Mouse (Mus musculus): Measurements from ENCODE around the gene Zfp467. TPM values are rescaled to one million over a fixed set of nuclear protein-coding genes. Genes with fewer than 3 reads are reported as not detected.

Zfp467 gene
- polyA plus RNA-seq, 1 experiment = 1.7 TPM

DNA sequence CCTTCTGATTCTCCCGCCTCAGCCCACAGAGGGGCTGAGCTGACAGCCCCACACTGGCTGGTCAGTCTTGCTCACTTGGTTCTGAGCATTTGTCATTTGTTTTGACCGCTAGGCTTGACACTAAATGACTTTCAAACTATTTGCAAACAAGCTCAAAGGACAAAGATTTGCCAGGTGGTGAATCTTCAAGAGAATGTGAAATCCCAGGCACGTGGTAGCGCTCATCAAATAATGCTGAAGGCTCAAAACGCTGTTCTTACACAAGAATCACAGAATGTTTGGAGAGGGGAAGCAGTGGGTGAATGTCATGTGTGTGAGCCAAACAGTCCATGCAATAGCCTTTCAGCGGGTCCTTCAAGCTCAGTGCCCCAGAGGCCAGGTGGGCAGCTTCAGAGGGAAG lies 11.0 kb downstream of the Zfp467 start:
- TF ChIP-seq SRF (IDR thresholded peaks at IDR 0.05; ENCODE audit: control insufficient read depth, insufficient read length, low read depth) = no peak
- TF ChIP-seq MYOG (IDR thresholded peaks at IDR 0.05; ENCODE audit: control insufficient read depth in 1 of 3, insufficient read depth in 1 of 3, insufficient read length in 2 of 3, low read depth in 2 of 3) = no peak
- TF ChIP-seq TCF12 (IDR thresholded peaks at IDR 0.05; ENCODE audit: insufficient read depth, poor library complexity, severe bottlenecking) = no peak
- no peak for TF ChIP-seq E2F4 (IDR thresholded peaks at IDR 0.05; ENCODE audit: insufficient read depth)
- TF ChIP-seq CEBPB (IDR thresholded peaks at IDR 0.05; ENCODE audit: insufficient read depth, poor library complexity, severe bottlenecking) = no peak
- no peak for TF ChIP-seq POLR2A (IDR thresholded peaks at IDR 0.05; ENCODE audit: insufficient read length, low read depth)
- no peak for TF ChIP-seq REST (IDR thresholded peaks at IDR 0.05; ENCODE audit: insufficient read depth, insufficient read length)

DNA sequence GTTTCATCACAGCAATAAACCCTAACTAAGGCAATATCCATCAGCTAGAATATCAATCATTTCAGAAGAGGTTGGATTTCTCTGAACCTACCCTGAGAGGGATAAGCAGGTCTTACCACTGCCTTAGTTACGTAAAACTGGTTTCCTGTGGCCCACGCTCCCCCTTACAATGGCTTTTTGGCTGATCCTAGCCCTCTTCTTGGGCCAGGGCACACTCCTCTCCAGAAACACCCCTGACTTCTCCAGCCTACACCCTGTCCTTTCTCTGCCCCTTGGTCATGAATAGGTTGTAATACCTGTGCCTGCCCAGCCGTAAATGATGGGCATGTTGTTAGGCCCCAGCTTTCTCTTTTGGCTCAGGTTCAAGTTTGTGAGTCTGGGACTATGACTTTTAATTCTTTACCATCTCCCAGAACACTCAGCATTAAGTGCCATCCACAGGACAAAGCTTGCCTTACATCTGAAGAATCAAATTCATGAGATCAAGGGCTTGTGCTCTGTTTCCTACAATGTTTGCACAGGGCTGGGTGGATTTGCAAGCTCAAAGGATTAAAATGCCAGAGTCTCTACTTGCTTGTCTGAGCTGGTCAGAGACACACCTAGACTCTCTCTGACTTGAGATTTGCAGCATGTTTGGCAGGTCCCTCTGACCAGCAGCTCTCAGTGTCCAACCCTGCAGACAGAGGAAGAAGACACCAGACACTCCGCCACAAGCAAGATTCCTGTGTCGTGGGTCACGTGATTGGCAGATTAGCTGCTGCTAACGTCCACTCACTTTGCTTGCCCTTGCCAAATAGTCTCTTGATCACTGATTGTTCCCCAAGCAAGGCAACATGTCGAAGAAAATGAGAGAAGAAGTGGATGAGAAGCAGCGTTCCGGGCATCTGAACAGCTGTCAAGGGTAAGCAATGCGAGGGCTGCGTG lies 12.5 kb downstream of the Zfp467 start:
- no peak overlapping the region for H3K4me2 ChIP-seq (ENCODE audit: low read depth)
- H3ac ChIP-seq (ENCODE audit: control insufficient read depth, insufficient read length) = no peak overlapping the region
- H3K4me3 ChIP-seq = no peak overlapping the region
- TF ChIP-seq TCF12 (IDR thresholded peaks at IDR 0.05; ENCODE audit: insufficient read depth, poor library complexity, severe bottlenecking) = no peak
- no peak for TF ChIP-seq SRF (IDR thresholded peaks at IDR 0.05; ENCODE audit: control insufficient read depth, insufficient read length, low read depth)
- TF ChIP-seq USF1 (IDR thresholded peaks at IDR 0.05; ENCODE audit: low read depth) = no peak
- no peak for TF ChIP-seq MYOD1 (IDR thresholded peaks at IDR 0.05; ENCODE audit: control insufficient read depth in 1 of 3, insufficient read length in 2 of 3, low read depth in 2 of 3)
- TF ChIP-seq E2F4 (IDR thresholded peaks at IDR 0.05; ENCODE audit: insufficient read depth) = no peak
- TF ChIP-seq POLR2A (IDR thresholded peaks at IDR 0.05; ENCODE audit: insufficient read length, low read depth) = no peak
- TF ChIP-seq POLR2AphosphoS2 (IDR thresholded peaks at IDR 0.05; ENCODE audit: insufficient read length, low read depth) = no peak
- no peak for TF ChIP-seq MAX (IDR thresholded peaks at IDR 0.05; ENCODE audit: low read depth)
- TF ChIP-seq TCF3 (IDR thresholded peaks at IDR 0.05; ENCODE audit: insufficient read length, low read depth) = no peak
- TF ChIP-seq REST (IDR thresholded peaks at IDR 0.05; ENCODE audit: insufficient read depth, insufficient read length) = no peak
- TF ChIP-seq MYOG (IDR thresholded peaks at IDR 0.05; ENCODE audit: control insufficient read depth in 1 of 3, insufficient read depth in 1 of 3, insufficient read length in 2 of 3, low read depth in 2 of 3) = no peak
- no peak for TF ChIP-seq CEBPB (IDR thresholded peaks at IDR 0.05; ENCODE audit: insufficient read depth, poor library complexity, severe bottlenecking)
- no peaks in the 10 kb centered on the region for H3K27me3 ChIP-seq (ENCODE audit: control insufficient read depth, insufficient read depth, insufficient read length)
- no peaks in the 10 kb centered on the region for H3K79me2 ChIP-seq (ENCODE audit: control insufficient read depth, insufficient read depth)
- no peaks in the 10 kb centered on the region for H3K36me3 ChIP-seq (ENCODE audit: control insufficient read depth, insufficient read depth)

More for the DNA sequence above, 11.0 kb downstream of the Zfp467 start:
- Histone ChIP-seq H3K4me3 (no peak overlapping the region), H3K27me3 (ENCODE audit: control insufficient read depth, insufficient read depth, insufficient read length) (no peaks in the 10 kb centered on the region), H3K79me2 (ENCODE audit: control insufficient read depth, insufficient read depth) (no peaks in the 10 kb centered on the region), H3K4me2 (ENCODE audit: low read depth) (no peak overlapping the region), H3ac (ENCODE audit: control insufficient read depth, insufficient read length) (no peak overlapping the region), H3K36me3 (ENCODE audit: control insufficient read depth, insufficient read depth) (no peaks in the 10 kb centered on the region)

DNA sequence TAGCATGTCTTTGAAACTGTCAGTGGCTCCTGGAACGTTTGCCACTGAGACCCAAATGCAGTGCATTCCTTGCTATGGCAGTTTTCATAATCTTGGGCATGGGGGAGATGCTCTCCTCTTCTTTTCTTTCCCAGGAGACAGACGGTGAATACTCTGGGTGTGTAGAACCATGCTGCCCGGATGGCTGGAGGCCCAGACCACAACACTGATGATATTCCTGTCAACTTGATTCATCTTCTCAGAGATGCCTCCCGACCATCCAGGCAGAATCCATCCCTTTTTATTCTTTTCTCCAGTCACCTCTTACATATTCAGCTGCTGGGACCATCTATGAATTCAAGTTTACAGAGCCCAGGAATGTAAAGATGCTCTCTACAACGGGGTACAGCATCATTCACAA lies 14.9 kb downstream of the Zfp467 start:
- TF ChIP-seq SRF (IDR thresholded peaks at IDR 0.05; ENCODE audit: control insufficient read depth, insufficient read length, low read depth) (no peak), E2F4 (IDR thresholded peaks at IDR 0.05; ENCODE audit: insufficient read depth) (no peak), MYOG (IDR thresholded peaks at IDR 0.05; ENCODE audit: control insufficient read depth in 1 of 3, insufficient read depth in 1 of 3, insufficient read length in 2 of 3, low read depth in 2 of 3) (no peak), USF1 (IDR thresholded peaks at IDR 0.05; ENCODE audit: low read depth) (no peak), TCF3 (IDR thresholded peaks at IDR 0.05; ENCODE audit: insufficient read length, low read depth) (no peak)
- H3K27me3 ChIP-seq (ENCODE audit: control insufficient read depth, insufficient read depth, insufficient read length) = no peaks in the 10 kb centered on the region
- H3K36me3 ChIP-seq (ENCODE audit: control insufficient read depth, insufficient read depth) = no peaks in the 10 kb centered on the region
- no peaks in the 10 kb centered on the region for H3K79me2 ChIP-seq (ENCODE audit: control insufficient read depth, insufficient read depth)
- no peak overlapping the region for H3K4me3 ChIP-seq
- H3ac ChIP-seq (ENCODE audit: control insufficient read depth, insufficient read length) = no peak overlapping the region
- no peak overlapping the region for H3K4me2 ChIP-seq (ENCODE audit: low read depth)

DNA sequence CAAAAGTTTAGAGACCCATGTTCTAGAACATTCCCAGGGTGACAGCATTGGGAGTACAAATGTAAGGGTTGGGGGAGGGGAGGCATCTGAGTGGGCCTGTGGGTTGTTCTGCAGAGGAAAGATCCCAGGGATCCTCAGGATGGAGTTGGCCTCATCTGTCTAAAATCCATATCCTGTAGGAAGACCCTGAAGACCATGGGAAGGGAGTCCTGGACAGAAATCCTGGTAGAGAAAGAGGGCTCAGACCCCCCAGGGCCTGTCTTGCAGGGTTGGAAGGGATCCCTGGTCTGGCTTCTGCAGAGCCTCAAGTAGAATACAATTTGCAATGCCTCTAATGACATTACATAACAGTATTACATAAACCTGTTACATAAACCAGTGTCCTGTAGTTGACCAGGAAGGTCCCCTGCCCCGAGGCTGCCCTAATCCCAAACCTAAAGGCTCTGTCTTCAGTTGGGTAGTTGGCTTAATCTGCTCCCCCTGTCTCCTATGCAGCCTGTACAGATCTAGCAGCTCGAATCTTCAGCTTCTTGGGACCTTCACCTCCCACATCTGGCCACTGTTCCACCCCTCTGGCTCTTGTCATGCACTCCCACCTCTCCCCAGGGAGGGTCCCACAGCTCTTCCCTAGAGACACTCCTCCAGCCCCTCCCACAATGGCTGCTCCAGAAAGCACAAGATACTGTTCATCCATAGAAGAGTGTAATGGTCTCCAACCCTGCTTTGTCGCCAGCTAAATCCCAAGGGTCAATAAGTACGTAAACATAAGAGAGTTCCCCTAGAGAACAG lies 16.7 kb downstream of the Zfp467 start:
- Histone ChIP-seq H3K27me3 (ENCODE audit: control insufficient read depth, insufficient read depth, insufficient read length) (no peaks in the 10 kb centered on the region), H3K36me3 (ENCODE audit: control insufficient read depth, insufficient read depth) (no peaks in the 10 kb centered on the region), H3K4me2 (ENCODE audit: low read depth) (no peak overlapping the region), H3K79me2 (ENCODE audit: control insufficient read depth, insufficient read depth) (no peaks in the 10 kb centered on the region), H3K4me3 (no peak overlapping the region), H3ac (ENCODE audit: control insufficient read depth, insufficient read length) (no peak overlapping the region)
- TF ChIP-seq MYOD1 (IDR thresholded peaks at IDR 0.05; ENCODE audit: control insufficient read depth in 1 of 3, insufficient read length in 2 of 3, low read depth in 2 of 3) = no peak
- TF ChIP-seq POLR2A (IDR thresholded peaks at IDR 0.05; ENCODE audit: insufficient read length, low read depth) = no peak
- no peak for TF ChIP-seq USF1 (IDR thresholded peaks at IDR 0.05; ENCODE audit: low read depth)
- TF ChIP-seq SRF (IDR thresholded peaks at IDR 0.05; ENCODE audit: control insufficient read depth, insufficient read length, low read depth) = no peak
- no peak for TF ChIP-seq CEBPB (IDR thresholded peaks at IDR 0.05; ENCODE audit: insufficient read depth, poor library complexity, severe bottlenecking)
- TF ChIP-seq MAX (IDR thresholded peaks at IDR 0.05; ENCODE audit: low read depth) = no peak
- no peak for TF ChIP-seq REST (IDR thresholded peaks at IDR 0.05; ENCODE audit: insufficient read depth, insufficient read length)

All from myocyte (in vitro differentiated cells).